Mouse (Mus musculus): Measurements from ENCODE around the gene Zfp579. TPM values are rescaled to one million over a fixed set of nuclear protein-coding genes. Genes with fewer than 3 reads are reported as not detected.

Gene Zfp579
- polyA plus RNA-seq, 1 experiment from 2014 or later: 60.0 TPM

DNA sequence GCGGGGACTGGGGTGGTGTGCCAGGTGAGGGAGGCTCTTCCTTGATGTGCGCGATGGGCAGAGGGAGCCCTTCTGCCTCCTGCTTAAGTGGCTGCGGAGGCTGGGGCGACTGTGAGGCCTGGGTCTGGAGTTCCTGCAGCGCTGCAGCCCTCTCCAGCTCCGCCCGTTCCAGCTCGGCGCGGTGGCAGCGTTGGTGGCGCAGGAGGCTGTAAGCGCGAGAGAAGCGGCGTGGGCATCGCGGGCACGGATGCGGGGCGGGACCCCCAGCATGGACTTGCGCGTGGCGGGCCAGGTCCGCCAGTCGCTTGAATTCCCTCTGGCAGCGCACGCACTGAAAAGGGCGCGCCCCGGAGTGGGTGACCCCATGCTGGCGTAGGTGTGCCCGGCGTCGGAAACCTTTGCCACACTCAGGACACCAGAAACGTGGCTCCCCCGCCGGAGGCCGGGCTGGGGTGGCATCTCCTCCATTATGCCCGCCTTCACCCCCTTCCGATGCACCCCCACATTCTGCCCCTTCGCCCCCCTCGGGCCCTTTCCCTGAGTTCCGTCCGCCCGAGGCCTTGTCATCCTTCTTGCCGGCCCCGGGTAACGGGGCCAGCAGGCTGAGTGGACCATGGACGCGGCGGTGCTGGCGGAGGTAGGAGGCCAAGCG is 2.5 kb downstream of the Zfp579 start:
- Histone ChIP-seq H3K4me3 (ENCODE audit: low read depth, low read length) (0 out of 2 replicates have a peak overlapping the region, but pooled peaks have one; percentile 0), H3K36me3 (ENCODE audit: control insufficient read depth, insufficient read depth, low read length) (peaks cover 2% of the 10 kb centered on the region; the same call in 1 of the 2 replicates), H3K4me1 (replicated peaks; ENCODE audit: control insufficient read depth, insufficient read depth, low read length) (peaks cover 20% of the 10 kb centered on the region), H3K27ac (ENCODE audit: low read depth, low read length) (no peak overlapping the region), H3K9ac (ENCODE audit: low read length) (no peak overlapping the region), H3K27me3 (ENCODE audit: control insufficient read depth, insufficient read depth, low read length) (peaks cover 15% of the 10 kb centered on the region), H3K4me2 (ENCODE audit: low read depth, low read length, severe bottlenecking) (peak overlapping the region; percentile 26; the same call in 1 of the 2 replicates), H3K9me3 (ENCODE audit: control insufficient read depth, low read length) (no peaks in the 10 kb centered on the region)
- 35% methylated on average over 55 of the region's 55 CpGs for WGBS
- no peak for ATAC-seq (replicated peaks; ENCODE audit: low FRiP score)
- DNase-seq (ENCODE audit: low spot score): no peak

DNA sequence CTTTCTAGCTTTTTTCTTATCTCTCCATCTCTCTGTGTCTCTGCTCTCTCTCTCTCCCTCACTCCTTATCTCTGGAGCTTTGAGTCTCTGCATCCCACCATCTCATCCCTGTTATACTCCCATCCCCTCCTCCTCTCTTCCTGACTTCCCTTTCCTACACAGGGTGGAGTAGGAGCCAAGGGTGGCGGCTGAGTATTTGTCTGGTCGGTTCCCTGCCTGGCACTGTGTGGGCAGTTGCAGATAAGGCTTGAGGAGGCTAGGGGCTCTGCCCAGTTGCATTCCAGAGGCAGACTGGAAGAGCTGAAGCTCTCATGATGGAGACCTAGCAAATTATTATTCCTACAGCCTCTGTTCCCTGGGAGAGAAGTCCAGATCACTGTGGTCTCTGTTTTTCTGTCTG is 7.7 kb downstream of the Zfp579 start:
- Histone ChIP-seq H3K4me2 (ENCODE audit: low read depth, low read length, severe bottlenecking) (no peak overlapping the region), H3K27ac (ENCODE audit: low read depth, low read length) (no peak overlapping the region), H3K4me1 (replicated peaks; ENCODE audit: control insufficient read depth, insufficient read depth, low read length) (no peaks in the 10 kb centered on the region), H3K9ac (ENCODE audit: low read length) (no peak overlapping the region), H3K27me3 (ENCODE audit: control insufficient read depth, insufficient read depth, low read length) (peaks cover under 1% of the 10 kb centered on the region; the same call in 1 of the 2 replicates), H3K9me3 (ENCODE audit: control insufficient read depth, low read length) (no peaks in the 10 kb centered on the region), H3K36me3 (ENCODE audit: control insufficient read depth, insufficient read depth, low read length) (peaks cover 2% of the 10 kb centered on the region; the same call in 1 of the 2 replicates), H3K4me3 (ENCODE audit: low read depth, low read length) (no peak overlapping the region)
- DNase-seq (ENCODE audit: low spot score) (no peak), ATAC-seq (replicated peaks; ENCODE audit: low FRiP score) (no peak)
- 64% methylated on average over 2 of the region's 2 CpGs for WGBS

DNA sequence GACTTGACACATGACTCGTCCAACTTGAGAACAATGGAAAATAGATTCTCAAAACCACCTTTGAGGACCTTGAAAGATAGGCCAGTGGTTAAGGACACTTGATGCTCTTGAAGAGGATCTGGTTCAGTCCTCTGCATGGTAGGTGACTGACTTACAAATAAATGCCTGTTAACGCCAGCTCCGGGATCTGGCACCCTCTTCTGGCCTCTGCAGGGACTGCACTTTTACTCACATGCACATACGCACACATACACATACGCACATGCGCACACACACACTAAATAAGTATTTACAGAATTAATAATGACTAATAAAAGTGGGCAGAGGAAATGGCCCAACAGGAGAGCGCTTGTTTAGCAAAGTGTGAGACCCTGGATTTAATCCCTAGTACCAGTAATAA is 19.1 kb downstream of the Zfp579 start:
- no peak overlapping the region for H3K4me3 ChIP-seq (ENCODE audit: low read depth, low read length)
- H3K27me3 ChIP-seq (ENCODE audit: control insufficient read depth, insufficient read depth, low read length): no peaks in the 10 kb centered on the region
- no peak overlapping the region for H3K27ac ChIP-seq (ENCODE audit: low read depth, low read length)
- H3K9ac ChIP-seq (ENCODE audit: low read length): no peak overlapping the region
- no peaks in the 10 kb centered on the region for H3K4me1 ChIP-seq (replicated peaks; ENCODE audit: control insufficient read depth, insufficient read depth, low read length)
- WGBS: 86% methylated on average over 7 of the region's 7 CpGs
- DNase-seq (ENCODE audit: low spot score) (no peak), ATAC-seq (replicated peaks; ENCODE audit: low FRiP score) (no peak)
- no peaks in the 10 kb centered on the region for H3K36me3 ChIP-seq (ENCODE audit: control insufficient read depth, insufficient read depth, low read length)
- H3K9me3 ChIP-seq (ENCODE audit: control insufficient read depth, low read length): peaks cover 3% of the 10 kb centered on the region; the same call in 1 of the 2 replicates
- H3K4me2 ChIP-seq (ENCODE audit: low read depth, low read length, severe bottlenecking): no peak overlapping the region

DNA sequence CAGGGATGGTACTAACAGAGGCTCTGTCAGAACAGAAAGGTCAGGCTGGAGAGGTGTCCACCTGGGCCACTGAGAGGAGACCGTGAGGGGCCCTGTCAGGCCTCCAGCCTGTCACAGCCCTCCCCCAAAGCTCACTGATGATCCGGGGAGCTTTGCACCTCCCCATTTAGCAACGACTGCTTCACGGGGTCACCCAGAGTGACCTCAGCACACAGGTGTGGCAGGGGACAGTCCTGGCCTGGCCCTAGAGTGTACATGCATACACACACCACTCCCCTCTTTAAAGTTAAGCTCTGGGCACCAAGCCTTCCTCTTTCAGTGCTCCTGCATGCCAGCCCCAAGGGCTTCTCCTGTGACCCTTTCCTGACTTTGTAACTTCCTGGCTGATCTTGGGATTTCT is 20.5 kb downstream of the Zfp579 start:
- ATAC-seq (replicated peaks; ENCODE audit: low FRiP score) (no peak), DNase-seq (ENCODE audit: low spot score) (no peak)

DNA sequence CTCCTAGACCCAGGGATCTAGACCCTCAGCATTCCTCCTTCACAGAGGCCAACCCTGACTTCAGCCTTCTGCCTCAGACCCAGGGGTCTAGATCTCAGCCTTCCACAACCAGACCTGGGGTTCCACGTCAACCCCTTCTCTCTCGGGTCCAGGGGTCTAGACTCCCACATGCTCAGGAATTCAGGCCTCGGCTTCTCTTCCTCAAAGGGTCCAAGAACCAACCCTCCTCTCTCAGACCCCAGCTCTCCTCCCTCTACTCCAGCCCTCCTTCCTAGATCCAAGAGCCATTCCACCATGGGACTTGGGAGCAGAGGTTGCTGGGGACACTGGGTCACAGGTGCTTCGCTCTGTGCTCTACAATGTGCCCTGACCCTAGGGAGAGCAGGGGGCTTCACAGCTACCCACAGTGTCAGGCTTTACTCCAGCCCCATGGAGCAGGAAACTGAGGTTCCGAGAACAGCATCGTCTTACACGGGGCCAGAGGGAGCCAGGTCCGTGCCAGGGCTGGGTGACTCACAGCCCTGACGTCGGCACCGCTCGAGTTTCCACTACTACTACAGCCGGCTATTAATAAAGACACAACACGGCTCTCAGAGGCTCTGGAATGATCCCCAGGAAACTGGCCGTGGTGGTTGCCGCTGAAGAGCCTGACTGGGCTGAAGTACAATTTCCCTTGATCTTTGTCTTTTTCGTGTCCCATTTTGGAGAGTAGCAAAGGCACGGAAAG is 23.5 kb downstream of the Zfp579 start:
- Histone ChIP-seq H3K9me3 (ENCODE audit: control insufficient read depth, low read length) (peaks cover 3% of the 10 kb centered on the region; the same call in 1 of the 2 replicates), H3K4me1 (replicated peaks; ENCODE audit: control insufficient read depth, insufficient read depth, low read length) (no peaks in the 10 kb centered on the region), H3K4me2 (ENCODE audit: low read depth, low read length, severe bottlenecking) (no peak overlapping the region), H3K27me3 (ENCODE audit: control insufficient read depth, insufficient read depth, low read length) (no peaks in the 10 kb centered on the region), H3K36me3 (ENCODE audit: control insufficient read depth, insufficient read depth, low read length) (no peaks in the 10 kb centered on the region), H3K4me3 (ENCODE audit: low read depth, low read length) (no peak overlapping the region), H3K27ac (ENCODE audit: low read depth, low read length) (no peak overlapping the region), H3K9ac (ENCODE audit: low read length) (no peak overlapping the region)
- 79% methylated on average over 18 of the region's 18 CpGs for WGBS
- peak; percentile 35 for DNase-seq (ENCODE audit: low spot score)
- no peak for ATAC-seq (replicated peaks; ENCODE audit: low FRiP score)

More for the DNA sequence above, 20.5 kb downstream of the Zfp579 start:
- no peak overlapping the region for H3K4me2 ChIP-seq (ENCODE audit: low read depth, low read length, severe bottlenecking)
- H3K9me3 ChIP-seq (ENCODE audit: control insufficient read depth, low read length): peaks cover 3% of the 10 kb centered on the region; the same call in 1 of the 2 replicates
- H3K9ac ChIP-seq (ENCODE audit: low read length): no peak overlapping the region
- no peaks in the 10 kb centered on the region for H3K4me1 ChIP-seq (replicated peaks; ENCODE audit: control insufficient read depth, insufficient read depth, low read length)
- H3K27me3 ChIP-seq (ENCODE audit: control insufficient read depth, insufficient read depth, low read length): no peaks in the 10 kb centered on the region
- H3K27ac ChIP-seq (ENCODE audit: low read depth, low read length): no peak overlapping the region
- H3K36me3 ChIP-seq (ENCODE audit: control insufficient read depth, insufficient read depth, low read length): no peaks in the 10 kb centered on the region
- no peak overlapping the region for H3K4me3 ChIP-seq (ENCODE audit: low read depth, low read length)
- 64% methylated on average over 4 of the region's 4 CpGs for WGBS

DNA sequence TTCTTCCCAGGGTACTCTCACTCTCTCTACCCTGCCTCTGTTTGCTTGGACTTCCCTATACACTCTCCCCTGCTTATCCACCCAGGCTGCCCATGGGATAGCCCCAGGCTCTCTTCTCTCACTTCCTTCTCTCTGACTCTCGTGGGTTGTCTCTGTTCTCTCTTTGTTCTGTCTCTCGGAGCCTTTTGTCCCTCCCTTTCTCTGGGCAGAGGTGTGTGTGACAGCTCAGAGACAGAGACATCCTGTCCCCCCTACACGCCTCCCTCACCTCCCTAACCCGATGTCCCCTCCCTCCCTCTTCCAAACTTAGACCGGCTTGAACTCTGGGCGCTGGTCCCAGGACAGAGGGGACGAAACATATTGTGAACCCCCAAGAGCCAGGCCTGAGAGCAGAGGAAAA is 24.2 kb downstream of the Zfp579 start:
- ATAC-seq (replicated peaks; ENCODE audit: low FRiP score) (no peak), DNase-seq (ENCODE audit: low spot score) (peak; percentile 34)
- H3K4me3 ChIP-seq (ENCODE audit: low read depth, low read length): no peak overlapping the region
- no peak overlapping the region for H3K27ac ChIP-seq (ENCODE audit: low read depth, low read length)
- H3K9ac ChIP-seq (ENCODE audit: low read length): no peak overlapping the region
- H3K9me3 ChIP-seq (ENCODE audit: control insufficient read depth, low read length): no peaks in the 10 kb centered on the region
- no peaks in the 10 kb centered on the region for H3K27me3 ChIP-seq (ENCODE audit: control insufficient read depth, insufficient read depth, low read length)
- 34% methylated on average over 7 of the region's 7 CpGs for WGBS
- H3K36me3 ChIP-seq (ENCODE audit: control insufficient read depth, insufficient read depth, low read length): no peaks in the 10 kb centered on the region
- no peaks in the 10 kb centered on the region for H3K4me1 ChIP-seq (replicated peaks; ENCODE audit: control insufficient read depth, insufficient read depth, low read length)
- no peak overlapping the region for H3K4me2 ChIP-seq (ENCODE audit: low read depth, low read length, severe bottlenecking)

DNA sequence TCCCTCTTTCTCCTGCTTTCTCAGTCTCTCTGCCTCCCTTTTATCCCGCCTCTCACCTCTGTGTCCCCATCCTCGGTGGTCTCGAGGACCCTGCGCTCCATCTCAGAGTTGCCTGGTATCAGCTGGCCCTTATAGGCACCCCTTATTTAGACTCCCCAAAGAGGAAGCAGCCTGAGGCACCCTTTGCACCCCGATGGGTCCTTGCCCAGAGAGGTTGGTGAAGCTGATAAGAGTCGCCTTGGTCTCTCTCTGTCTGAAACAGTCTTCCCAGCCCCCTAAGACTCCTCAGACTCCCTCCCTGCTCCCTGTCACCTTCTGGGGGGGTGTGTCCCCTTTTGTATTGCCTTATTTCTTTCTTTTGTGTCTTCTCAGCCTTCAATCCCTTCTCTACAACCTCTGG is 24.9 kb downstream of the Zfp579 start, which contains the start of gene Sbk3:
TSS of gene Sbk3 (minus strand) at position 101 of the 400 bp plus-strand sequence.
- WGBS: 31% methylated on average over 6 of the region's 6 CpGs
- DNase-seq (ENCODE audit: low spot score) (peak; percentile 48), ATAC-seq (replicated peaks; ENCODE audit: low FRiP score) (no peak)
- no peak within 1 kb of the TSS for H3K4me2 ChIP-seq (ENCODE audit: low read depth, low read length, severe bottlenecking)
- H3K36me3 ChIP-seq (ENCODE audit: control insufficient read depth, insufficient read depth, low read length): no peaks in the 10 kb centered on the region
- no peaks in the 10 kb centered on the region for H3K9me3 ChIP-seq (ENCODE audit: control insufficient read depth, low read length)
- no peaks in the 10 kb centered on the region for H3K4me1 ChIP-seq (replicated peaks; ENCODE audit: control insufficient read depth, insufficient read depth, low read length)
- H3K27ac ChIP-seq (ENCODE audit: low read depth, low read length): no peak within 1 kb of the TSS
- no peaks in the 10 kb centered on the region for H3K27me3 ChIP-seq (ENCODE audit: control insufficient read depth, insufficient read depth, low read length)
- peak within 1 kb of the TSS; percentile 2; the same call in 1 of the 2 replicates for H3K9ac ChIP-seq (ENCODE audit: low read length)
- no peak within 1 kb of the TSS for H3K4me3 ChIP-seq (ENCODE audit: low read depth, low read length)

DNA sequence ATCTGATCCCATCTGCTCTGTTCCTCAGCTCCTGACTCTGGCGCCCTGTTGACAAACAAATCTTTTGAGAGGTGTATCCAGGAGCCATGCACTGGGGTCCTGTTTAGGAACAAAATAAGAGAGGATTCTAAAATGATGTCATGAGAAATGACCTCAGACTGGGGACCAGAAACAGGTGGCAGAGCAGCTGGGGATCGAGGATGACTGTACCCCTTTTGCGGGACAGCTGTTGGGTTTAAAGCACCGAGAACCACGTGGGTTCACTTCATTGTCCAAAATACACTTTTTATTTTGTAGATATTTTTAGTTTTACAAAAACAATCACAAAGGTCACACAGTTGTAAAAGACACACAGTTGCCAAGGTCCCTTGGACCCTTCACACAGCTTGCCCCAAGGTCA is 31.0 kb downstream of the Zfp579 start:
- WGBS: 80% methylated on average over 5 of the region's 5 CpGs
- ATAC-seq (replicated peaks; ENCODE audit: low FRiP score): no peak
- H3K4me2 ChIP-seq (ENCODE audit: low read depth, low read length, severe bottlenecking): no peak overlapping the region

More for the DNA sequence above, 31.0 kb downstream of the Zfp579 start:
- Histone ChIP-seq H3K27ac (ENCODE audit: low read depth, low read length) (no peak overlapping the region), H3K4me1 (replicated peaks; ENCODE audit: control insufficient read depth, insufficient read depth, low read length) (no peaks in the 10 kb centered on the region), H3K9ac (ENCODE audit: low read length) (no peak overlapping the region), H3K9me3 (ENCODE audit: control insufficient read depth, low read length) (no peaks in the 10 kb centered on the region), H3K36me3 (ENCODE audit: control insufficient read depth, insufficient read depth, low read length) (no peaks in the 10 kb centered on the region), H3K27me3 (ENCODE audit: control insufficient read depth, insufficient read depth, low read length) (no peaks in the 10 kb centered on the region), H3K4me3 (ENCODE audit: low read depth, low read length) (no peak overlapping the region)
- no peak for DNase-seq (ENCODE audit: low spot score)

Measured in forebrain, embryonic 11.5 days (tissue).